Mouse (Mus musculus) spleen, postnatal 4 days (tissue): ENCODE measurements around the gene Ptma.

Source experiments
- DNase-seq, 2 experiments: peaks; one replicate each; pipeline ENCODE4 v3.0.0; 2022; ENCODE audit warnings: low spot score in 2 of 2

Gene Ptma

GRCm38 (mm10) chr1:86515715-86516410, 10.7 kb upstream of the Ptma start:
- no peak for DNase-seq

- no peak for DNase-seq
Observed at GRCm38 (mm10) chr1:86517076-86517475, 9.4 kb upstream of the Ptma start.

- peak; percentile 60 to 81 for DNase-seq
Observed at GRCm38 (mm10) chr1:86520361-86520760, 6.2 kb upstream of the Ptma start.

GRCm38 (mm10) chr1:86522286-86522871, 4.1 kb upstream of the Ptma start:
- DNase-seq = peak in 1 of 2 experiments; percentile 69

GRCm38 (mm10) chr1:86523776-86524618, 2.5 kb upstream of the Ptma start:
- DNase-seq = peak; percentile 59 to 74

- DNase-seq = peak; percentile 99 to 100
Observed at GRCm38 (mm10) chr1:86524619-86525498, 1.7 kb upstream of the Ptma start.

GRCm38 (mm10) chr1:86525499-86526115, 919 bp upstream of the Ptma start:
- DNase-seq = peak; percentile 71 to 90

- peak; percentile 52 to 80 for DNase-seq
Observed at GRCm38 (mm10) chr1:86526789-86527598, 468 bp downstream of the Ptma start.

GRCm38 (mm10) chr1:86527599-86528486, 1.3 kb downstream of the Ptma start:
- DNase-seq = peak; percentile 90 to 99

- peak; percentile 62 to 80 for DNase-seq
Observed at GRCm38 (mm10) chr1:86528571-86529180, 2.1 kb downstream of the Ptma start.

GRCm38 (mm10) chr1:86529590-86529989, 3.1 kb downstream of the Ptma start:
- DNase-seq = no peak

- DNase-seq = no peak
Observed at GRCm38 (mm10) chr1:86530871-86531546, 4.5 kb downstream of the Ptma start.

- peak in 1 of 2 experiments; percentile 72 for DNase-seq
Observed at GRCm38 (mm10) chr1:86531547-86532321, 5.2 kb downstream of the Ptma start.

GRCm38 (mm10) chr1:86532362-86533051, 6.0 kb downstream of the Ptma start:
- DNase-seq = peak; percentile 95 to 99

GRCm38 (mm10) chr1:86533411-86534130, 7.0 kb downstream of the Ptma start:
- no peak for DNase-seq

GRCm38 (mm10) chr1:86538383-86538782, 11.9 kb downstream of the Ptma start:
- peak in 1 of 2 experiments; percentile 70 for DNase-seq
